Mouse (Mus musculus) Patski (cell line): Measurements from ENCODE around the gene Rps6kb1. TPM values are rescaled to one million over a fixed set of nuclear protein-coding genes. Genes with fewer than 3 reads are reported as not detected.
"Not testable (repeated sequence)": the region's sequence is repeated elsewhere in the genome, so short reads cannot be mapped to it uniquely, and the experiment has no call there.

Experiments used
- ATAC-seq: fragments of 100-300 bp; one replicate; pipeline ENCODE4 v1.8.0; 2021
- CTCF ChIA-PET: fragments of 350-600 bp; sonication (Branson Sonifier 250); formaldehyde crosslinking; loops from one replicate; lab custom pipeline; 2022; ENCODE audit warnings: inconsistent platforms; lab: Charles Lee
- POLR2A ChIA-PET: fragments of 350-600 bp; sonication (Branson Sonifier 250); formaldehyde crosslinking; loops from one replicate; lab custom pipeline; 2022; ENCODE audit warnings: antibody characterized with exemption, inconsistent platforms; lab: Charles Lee
- DNase-seq: peaks from one replicate; pipeline ENCODE4 v3.0.0-alpha.2; 2011; ENCODE audit warnings: low read depth, low spot score
- H3K27me3 ChIP-seq: fragments of 371-371 bp; one replicate; pipeline ENCODE4 v1.5.1; 2021
- CTCF ChIP-seq: fragments of 100-300 bp; IDR thresholded peaks from one replicate; pipeline ENCODE4 v1.5.1; 2021
- in situ Hi-C: fragments of 300-500 bp; cut with MboI; formaldehyde crosslinking; loops from 3 replicates; pipeline ENCODE4 v1.11.1; 2018; ENCODE audit warnings: low pct_unique_long_range_greater_than_20kb, mixed read lengths
- polyA plus RNA-seq: library from polyadenylated mRNA; unstranded; gene quantifications from one replicate; pipeline ENCODE4 v1.2.3, GENCODE M21; 2021

Gene Rps6kb1
- polyA plus RNA-seq, 1 experiment from 2014 or later, result 39.2 TPM

GRCm38 (mm10) chr11:86553525-86553924 lies 8.9 kb upstream of the Rps6kb1 start:
- no peaks in the 10 kb centered on the region for H3K27me3 ChIP-seq
- no peak for DNase-seq
- ChIA-PET POLR2A (no interaction called here), CTCF (interaction anchor here (0.8 to 1.8 kb wide), 2 partner anchors 9 to 12 kb away, joined by 3 to 4 read pairs; no protein-coding TSS in a partner anchor)
- no peak for TF ChIP-seq CTCF
- in situ Hi-C loops, result no loop called here
- no peak for ATAC-seq

- in situ Hi-C loops, result no loop called here
- ChIA-PET POLR2A (no interaction called here), CTCF (interaction anchor here (1.2 to 2.2 kb wide), 3 partner anchors 13 to 106 kb away, joined by 5 to 6 read pairs (median 6); no protein-coding TSS in a partner anchor)
- TF ChIP-seq CTCF, result peak; percentile 60
- H3K27me3 ChIP-seq, result no peaks in the 10 kb centered on the region
- DNase-seq, result no peak
- ATAC-seq, result no peak
Measured at GRCm38 (mm10) chr11:86547412-86547811, 2.8 kb upstream of the Rps6kb1 start.

- no peak for TF ChIP-seq CTCF
- DNase-seq (no peak), ATAC-seq (no peak)
- POLR2A ChIA-PET, result no interaction called here
- in situ Hi-C loops, result no loop called here
- no peaks in the 10 kb centered on the region for H3K27me3 ChIP-seq
- CTCF ChIA-PET, result interaction anchor here (1.4 to 2.8 kb wide), 3 partner anchors 10 to 108 kb away, joined by 3 to 14 read pairs (median 6); no protein-coding TSS in a partner anchor
Measured at GRCm38 (mm10) chr11:86545556-86545955, 951 bp upstream of the Rps6kb1 start.

- POLR2A ChIA-PET, result interaction anchor here (0.6 to 1.6 kb wide), 3 partner anchors 23 to 41 kb away, joined by 3 to 4 read pairs (median 4); no protein-coding TSS in a partner anchor
Measured at GRCm38 (mm10) chr11:86543960-86544638, 506 bp downstream of the Rps6kb1 start.

GRCm38 (mm10) chr11:86542851-86543250 lies 1.8 kb downstream of the Rps6kb1 start:
- ChIA-PET POLR2A (no interaction called here), CTCF (no interaction called here)

More at GRCm38 (mm10) chr11:86543960-86544638, 506 bp downstream of the Rps6kb1 start:
- in situ Hi-C loops, result no loop called here
- peak; percentile 51 for ATAC-seq
- CTCF ChIA-PET, result interaction anchor here (1.0 to 2.8 kb wide), 3 partner anchors 11 to 109 kb away, joined by 3 to 14 read pairs (median 4); no protein-coding TSS in a partner anchor
- TF ChIP-seq CTCF, result no peak
- no peaks in the 10 kb centered on the region for H3K27me3 ChIP-seq
- DNase-seq, result no peak

GRCm38 (mm10) chr11:86540476-86540845 lies 4.1 kb downstream of the Rps6kb1 start:
- in situ Hi-C loops, result no loop called here
- no peaks in the 10 kb centered on the region for H3K27me3 ChIP-seq
- DNase-seq, result no peak
- ChIA-PET CTCF (no interaction called here), POLR2A (no interaction called here)
- ATAC-seq, result no peak
- TF ChIP-seq CTCF, result no peak

More at GRCm38 (mm10) chr11:86542851-86543250, 1.8 kb downstream of the Rps6kb1 start:
- H3K27me3 ChIP-seq, result no peaks in the 10 kb centered on the region
- in situ Hi-C loops, result no loop called here
- TF ChIP-seq CTCF, result no peak
- DNase-seq (no peak), ATAC-seq (no peak)

- POLR2A ChIA-PET, result interaction anchor here (0.6 kb wide), 1 partner anchor 31 kb away, joined by 3 read pairs; no protein-coding TSS in a partner anchor
- TF ChIP-seq CTCF, result no peak
- CTCF ChIA-PET, result no interaction called here
- no peak for DNase-seq
- ATAC-seq, result no peak
- no peaks in the 10 kb centered on the region for H3K27me3 ChIP-seq
- in situ Hi-C loops, result no loop called here
Measured at GRCm38 (mm10) chr11:86539716-86540475, 4.7 kb downstream of the Rps6kb1 start.

- no peaks in the 10 kb centered on the region for H3K27me3 ChIP-seq
- POLR2A ChIA-PET, result interaction anchor here (0.6 kb wide), 1 partner anchor 139 kb away, joined by 3 read pairs; no protein-coding TSS in a partner anchor
- in situ Hi-C loops, result no loop called here
- DNase-seq (no peak), ATAC-seq (no peak)
- no peak for TF ChIP-seq CTCF
- CTCF ChIA-PET, result no interaction called here
Measured at GRCm38 (mm10) chr11:86538786-86539185, 5.8 kb downstream of the Rps6kb1 start.

- ATAC-seq (no peak), DNase-seq (no peak)
- CTCF ChIA-PET, result no interaction called here
- in situ Hi-C loops, result no loop called here
- no peaks in the 10 kb centered on the region for H3K27me3 ChIP-seq
- TF ChIP-seq CTCF, result no peak
- POLR2A ChIA-PET, result no interaction called here
Measured at GRCm38 (mm10) chr11:86534201-86534910, 10.2 kb downstream of the Rps6kb1 start.

- ChIA-PET CTCF (interaction anchor here (0.7 to 1.0 kb wide), 2 partner anchors 8 to 11 kb away, joined by 3 to 4 read pairs; partner anchors contain the start of genes Rps6kb1 and Tubd1), POLR2A (interaction anchor here (0.7 kb wide), 1 partner anchor 9 kb away, joined by 3 read pairs; no protein-coding TSS in a partner anchor)
- not testable (repeated sequence) for ATAC-seq
Measured at GRCm38 (mm10) chr11:86533302-86533701, 11.3 kb downstream of the Rps6kb1 start.

More at GRCm38 (mm10) chr11:86533302-86533701, 11.3 kb downstream of the Rps6kb1 start:
- in situ Hi-C loops, H3K27me3 ChIP-seq, DNase-seq: not testable (repeated sequence)
